Mouse (Mus musculus): ENCODE data around the gene Ankrd10. TPM values are rescaled to one million over a fixed set of nuclear protein-coding genes. Genes with fewer than 3 reads are reported as not detected.

Ankrd10 gene
- polyA plus RNA-seq, 1 experiment, result 26.2 TPM

DNA sequence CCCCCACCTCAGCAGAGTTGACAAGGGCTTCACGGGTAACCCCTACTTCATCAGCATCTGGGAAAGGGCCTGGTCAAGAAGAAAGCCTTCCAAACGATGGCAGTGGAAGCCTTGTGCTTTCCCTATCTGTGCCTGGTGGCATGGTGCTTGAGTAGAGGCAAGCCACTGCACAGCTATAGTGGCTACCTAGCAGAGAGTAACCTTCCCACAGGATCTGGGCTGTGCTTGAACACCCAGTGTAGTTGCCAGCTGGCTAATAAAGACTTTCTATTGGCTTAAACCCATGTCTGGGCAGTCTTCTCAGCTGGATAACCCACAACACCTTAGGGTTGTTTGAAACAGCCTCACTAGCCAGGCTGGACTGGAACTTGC, 49.2 kb downstream of the Ankrd10 start:
- no peak overlapping the region for H3K4me3 ChIP-seq (ENCODE audit: insufficient read depth, poor library complexity, severe bottlenecking)
- no peaks in the 10 kb centered on the region for H3K79me3 ChIP-seq (ENCODE audit: low read depth)
- H3K27me3 ChIP-seq (ENCODE audit: control insufficient read depth, insufficient read depth, insufficient read length), result peaks cover 3% of the 10 kb centered on the region
- H3K36me3 ChIP-seq (ENCODE audit: control insufficient read depth, insufficient read depth), result no peaks in the 10 kb centered on the region
- H3K79me2 ChIP-seq (ENCODE audit: control insufficient read depth, insufficient read depth), result no peaks in the 10 kb centered on the region
- TF ChIP-seq CTCF (IDR thresholded peaks at IDR 0.05; ENCODE audit: control insufficient read depth, insufficient read depth, insufficient read length), result no peak
- no peak for TF ChIP-seq MYOD1 (IDR thresholded peaks at IDR 0.05; ENCODE audit: control insufficient read depth, insufficient read length, low read depth)
- no peak overlapping the region for H3ac ChIP-seq (ENCODE audit: control insufficient read depth, insufficient read length, low read depth)

DNA sequence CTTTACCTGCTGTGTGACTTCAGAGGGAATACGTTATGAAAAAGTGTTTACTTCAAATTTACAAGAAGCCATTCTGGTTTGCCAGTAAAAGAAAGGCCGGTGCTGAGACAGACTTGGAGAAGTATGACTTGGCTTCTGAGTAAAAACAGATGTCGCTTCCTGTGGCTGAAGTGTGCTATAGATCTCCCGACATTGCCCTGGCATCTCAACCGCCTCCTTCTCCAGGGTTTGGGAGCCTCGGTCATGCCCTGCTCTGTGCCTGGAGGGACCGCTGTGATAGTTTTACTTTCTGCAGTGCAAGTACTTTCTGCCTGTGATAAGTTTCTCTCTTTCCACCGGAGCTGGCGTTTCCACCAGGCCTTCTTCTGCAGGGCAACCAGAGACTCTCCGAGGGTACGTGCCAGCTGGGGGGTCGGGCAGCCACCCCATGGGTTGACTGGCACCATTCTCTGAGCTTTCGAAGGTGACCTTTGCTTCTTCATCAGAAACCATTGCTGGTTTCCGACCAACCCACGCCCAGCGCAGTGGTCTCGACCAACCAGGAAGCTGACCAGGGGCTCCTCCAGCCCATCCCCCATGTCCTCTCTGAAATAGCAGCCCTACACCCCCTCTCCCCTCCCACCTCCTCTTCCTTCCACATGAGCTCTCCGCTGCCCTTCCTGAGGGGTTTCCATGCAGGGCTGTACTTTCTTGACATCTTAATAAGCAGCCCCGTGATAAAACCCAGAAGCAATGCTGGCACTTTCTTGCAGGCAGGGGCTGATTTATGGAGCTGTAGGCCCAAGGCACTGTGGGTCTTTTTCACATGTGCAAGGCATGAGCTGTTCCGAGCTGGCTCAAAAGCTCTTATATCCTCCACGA, 49.8 kb downstream of the Ankrd10 start:
- H3K27me3 ChIP-seq (ENCODE audit: control insufficient read depth, insufficient read depth, insufficient read length), result peaks cover 3% of the 10 kb centered on the region
- H3K36me3 ChIP-seq (ENCODE audit: control insufficient read depth, insufficient read depth), result no peaks in the 10 kb centered on the region
- no peak overlapping the region for H3ac ChIP-seq (ENCODE audit: control insufficient read depth, insufficient read length, low read depth)
- H3K4me3 ChIP-seq (ENCODE audit: insufficient read depth, poor library complexity, severe bottlenecking), result no peak overlapping the region
- no peaks in the 10 kb centered on the region for H3K79me3 ChIP-seq (ENCODE audit: low read depth)
- H3K79me2 ChIP-seq (ENCODE audit: control insufficient read depth, insufficient read depth), result no peaks in the 10 kb centered on the region
- TF ChIP-seq MAX (IDR thresholded peaks at IDR 0.05) (no peak), CTCF (IDR thresholded peaks at IDR 0.05; ENCODE audit: control insufficient read depth, insufficient read depth, insufficient read length) (no peak), CEBPB (IDR thresholded peaks at IDR 0.05; ENCODE audit: low read depth) (no peak), USF1 (IDR thresholded peaks at IDR 0.05; ENCODE audit: low read depth) (no peak), MYOD1 (IDR thresholded peaks at IDR 0.05; ENCODE audit: control insufficient read depth, insufficient read length, low read depth) (no peak), FOSL1 (IDR thresholded peaks at IDR 0.05; ENCODE audit: insufficient read depth, low read length, poor library complexity, severe bottlenecking) (no peak), MYOG (IDR thresholded peaks at IDR 0.05; ENCODE audit: control insufficient read depth, extremely low read depth, insufficient read length) (no peak)

DNA sequence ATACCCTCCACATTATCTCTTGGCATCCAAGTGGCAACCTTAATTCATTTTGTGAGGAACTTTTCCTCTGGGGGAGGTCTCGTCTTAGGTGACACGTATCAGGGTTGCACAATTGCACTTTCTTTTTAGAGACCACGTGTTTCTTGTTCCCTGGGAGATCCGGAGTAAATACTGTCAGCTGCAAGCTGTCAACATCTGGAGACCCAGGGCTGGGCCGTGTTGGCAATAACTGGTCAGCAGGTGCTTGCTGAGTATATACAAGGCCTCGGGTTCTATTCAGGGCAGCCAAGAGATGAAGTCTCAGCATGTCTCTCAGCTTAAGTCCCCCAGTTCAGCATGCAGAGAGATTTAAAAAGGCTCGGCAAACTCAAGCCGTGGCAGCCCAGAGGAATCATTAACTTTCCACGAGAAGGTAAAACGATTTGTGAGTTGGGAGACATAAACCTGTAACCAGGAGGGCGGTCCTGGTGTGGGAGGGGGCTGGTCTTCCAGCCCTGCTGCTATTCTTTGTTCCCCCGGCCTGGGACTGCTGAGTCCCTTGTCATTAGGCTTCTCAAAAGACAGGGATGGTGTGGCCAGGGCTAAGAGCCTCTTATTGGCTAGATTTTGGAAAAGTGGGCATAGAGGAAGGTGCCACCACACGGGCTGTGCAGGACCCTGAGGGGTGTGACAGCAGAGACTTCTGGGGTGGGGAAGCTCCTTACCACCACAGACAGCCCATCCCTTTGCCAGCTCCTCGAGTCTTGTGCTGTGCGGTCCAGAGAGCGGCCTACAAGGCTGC, 59.8 kb downstream of the Ankrd10 start:
- H3K79me2 ChIP-seq (ENCODE audit: control insufficient read depth, insufficient read depth), result no peaks in the 10 kb centered on the region

DNA sequence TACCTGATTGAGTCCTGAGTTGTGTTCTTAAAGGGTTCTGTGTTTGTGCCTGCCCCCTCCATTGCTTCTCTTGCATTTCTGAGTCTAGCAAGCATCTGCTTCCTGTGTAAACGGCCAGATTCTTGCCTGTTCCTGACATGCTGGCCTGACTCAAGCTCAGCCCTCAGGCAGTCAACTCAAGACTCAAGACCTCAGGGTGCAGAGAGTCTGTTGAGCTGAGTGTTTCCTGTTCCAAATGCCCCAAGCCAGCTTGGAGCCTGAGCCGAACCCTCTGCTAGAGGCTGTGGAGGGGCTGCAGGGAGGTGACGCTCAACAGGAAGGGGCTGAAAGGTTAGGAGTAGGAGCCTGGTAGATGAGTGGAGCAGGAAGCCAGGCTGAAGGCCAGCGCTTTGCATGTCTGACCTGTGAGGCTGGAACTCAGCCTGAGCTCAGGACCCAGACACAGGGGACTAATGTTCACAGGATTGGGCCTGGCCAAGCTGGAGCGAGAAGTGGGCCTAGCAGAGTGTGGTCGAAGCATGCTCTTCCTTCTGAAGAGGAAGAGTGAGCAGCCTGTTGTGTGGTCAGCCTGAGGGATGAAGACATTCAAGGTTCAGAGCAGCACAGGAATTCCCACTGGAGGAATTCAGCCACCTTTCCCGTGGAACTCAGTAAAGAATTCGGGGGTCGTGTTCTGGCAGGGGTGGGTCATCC, 60.5 kb downstream of the Ankrd10 start:
- Histone ChIP-seq H3K36me3 (ENCODE audit: control insufficient read depth, insufficient read depth) (no peaks in the 10 kb centered on the region), H3ac (ENCODE audit: control insufficient read depth, insufficient read length, low read depth) (no peak overlapping the region), H3K79me2 (ENCODE audit: control insufficient read depth, insufficient read depth) (no peaks in the 10 kb centered on the region), H3K27me3 (ENCODE audit: control insufficient read depth, insufficient read depth, insufficient read length) (no peaks in the 10 kb centered on the region), H3K4me3 (ENCODE audit: insufficient read depth, poor library complexity, severe bottlenecking) (no peak overlapping the region), H3K79me3 (ENCODE audit: low read depth) (no peaks in the 10 kb centered on the region)
- no peak for TF ChIP-seq MYOG (IDR thresholded peaks at IDR 0.05; ENCODE audit: control insufficient read depth, extremely low read depth, insufficient read length)
- TF ChIP-seq CTCF (IDR thresholded peaks at IDR 0.05; ENCODE audit: control insufficient read depth, insufficient read depth, insufficient read length), result no peak
- no peak for TF ChIP-seq MYOD1 (IDR thresholded peaks at IDR 0.05; ENCODE audit: control insufficient read depth, insufficient read length, low read depth)
- no peak for TF ChIP-seq FOSL1 (IDR thresholded peaks at IDR 0.05; ENCODE audit: insufficient read depth, low read length, poor library complexity, severe bottlenecking)
- TF ChIP-seq CEBPB (IDR thresholded peaks at IDR 0.05; ENCODE audit: low read depth), result no peak
- no peak for TF ChIP-seq MAX (IDR thresholded peaks at IDR 0.05)
- TF ChIP-seq USF1 (IDR thresholded peaks at IDR 0.05; ENCODE audit: low read depth), result no peak

More for the DNA sequence above, 59.8 kb downstream of the Ankrd10 start:
- no peaks in the 10 kb centered on the region for H3K36me3 ChIP-seq (ENCODE audit: control insufficient read depth, insufficient read depth)
- H3K4me3 ChIP-seq (ENCODE audit: insufficient read depth, poor library complexity, severe bottlenecking), result no peak overlapping the region
- TF ChIP-seq MYOD1 (IDR thresholded peaks at IDR 0.05; ENCODE audit: control insufficient read depth, insufficient read length, low read depth), result no peak
- TF ChIP-seq FOSL1 (IDR thresholded peaks at IDR 0.05; ENCODE audit: insufficient read depth, low read length, poor library complexity, severe bottlenecking), result no peak
- TF ChIP-seq CTCF (IDR thresholded peaks at IDR 0.05; ENCODE audit: control insufficient read depth, insufficient read depth, insufficient read length), result no peak
- TF ChIP-seq MYOG (IDR thresholded peaks at IDR 0.05; ENCODE audit: control insufficient read depth, extremely low read depth, insufficient read length), result no peak
- no peak for TF ChIP-seq USF1 (IDR thresholded peaks at IDR 0.05; ENCODE audit: low read depth)
- TF ChIP-seq CEBPB (IDR thresholded peaks at IDR 0.05; ENCODE audit: low read depth), result no peak
- no peak for TF ChIP-seq MAX (IDR thresholded peaks at IDR 0.05)
- H3K27me3 ChIP-seq (ENCODE audit: control insufficient read depth, insufficient read depth, insufficient read length), result no peaks in the 10 kb centered on the region
- no peak overlapping the region for H3ac ChIP-seq (ENCODE audit: control insufficient read depth, insufficient read length, low read depth)
- no peaks in the 10 kb centered on the region for H3K79me3 ChIP-seq (ENCODE audit: low read depth)

DNA sequence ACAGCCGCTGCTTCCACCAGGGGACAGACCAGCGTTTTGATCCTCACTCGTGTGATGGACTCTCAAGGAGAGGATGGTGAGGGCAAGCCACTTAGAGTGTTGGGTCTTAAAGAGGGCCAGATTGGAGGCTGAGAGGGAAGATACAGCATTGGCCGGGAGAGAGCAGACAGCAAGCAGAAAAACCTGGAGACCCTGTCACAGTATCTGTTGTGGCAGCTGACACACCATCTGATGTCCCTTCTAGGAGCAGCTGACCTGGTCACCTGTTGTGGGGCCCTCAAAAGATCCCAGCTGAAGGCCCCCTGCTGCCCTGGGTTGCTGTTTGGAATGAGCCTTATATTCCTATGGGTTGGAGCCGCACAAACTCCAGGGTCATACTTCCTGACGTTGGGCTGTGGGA, 63.1 kb downstream of the Ankrd10 start:
- Histone ChIP-seq H3K79me3 (ENCODE audit: low read depth) (no peaks in the 10 kb centered on the region), H3K27me3 (ENCODE audit: control insufficient read depth, insufficient read depth, insufficient read length) (no peaks in the 10 kb centered on the region), H3K4me3 (ENCODE audit: insufficient read depth, poor library complexity, severe bottlenecking) (no peak overlapping the region), H3K36me3 (ENCODE audit: control insufficient read depth, insufficient read depth) (no peaks in the 10 kb centered on the region), H3K79me2 (ENCODE audit: control insufficient read depth, insufficient read depth) (no peaks in the 10 kb centered on the region), H3ac (ENCODE audit: control insufficient read depth, insufficient read length, low read depth) (no peak overlapping the region)
- TF ChIP-seq USF1 (IDR thresholded peaks at IDR 0.05; ENCODE audit: low read depth) (no peak), FOSL1 (IDR thresholded peaks at IDR 0.05; ENCODE audit: insufficient read depth, low read length, poor library complexity, severe bottlenecking) (no peak), MAX (IDR thresholded peaks at IDR 0.05) (no peak), MYOD1 (IDR thresholded peaks at IDR 0.05; ENCODE audit: control insufficient read depth, insufficient read length, low read depth) (no peak), MYOG (IDR thresholded peaks at IDR 0.05; ENCODE audit: control insufficient read depth, extremely low read depth, insufficient read length) (no peak), CTCF (IDR thresholded peaks at IDR 0.05; ENCODE audit: control insufficient read depth, insufficient read depth, insufficient read length) (no peak), CEBPB (IDR thresholded peaks at IDR 0.05; ENCODE audit: low read depth) (no peak)

Data from C2C12 (cell line).